Mouse (Mus musculus): ENCODE data around the gene Acad12. TPM values are rescaled to one million over a fixed set of nuclear protein-coding genes. Genes with fewer than 3 reads are reported as not detected.

Acad12 gene
- polyA plus RNA-seq, 1 experiment from 2014 or later: 1.7 TPM

- peak within 1 kb of the TSS; percentile 99 for H3K4me2 ChIP-seq
- H3K4me3 ChIP-seq (replicated peaks): peak within 1 kb of the TSS; percentile 72
- H3K27ac ChIP-seq (replicated peaks): peak within 1 kb of the TSS; percentile 84
- H3K9me3 ChIP-seq (replicated peaks): no peaks in the 10 kb centered on the region
- peak; percentile 89 for ATAC-seq (ENCODE audit: low FRiP score)
- no peaks in the 10 kb centered on the region for H3K36me3 ChIP-seq
- H3K4me1 ChIP-seq: peaks cover 38% of the 10 kb centered on the region
- H3K27me3 ChIP-seq (replicated peaks): 0 out of 2 replicates have a peak, but pooled peaks cover 2% of the 10 kb centered on the region
- 2% methylated on average over 47 of the region's 47 CpGs for WGBS
- H3K9ac ChIP-seq (replicated peaks): peak within 1 kb of the TSS; percentile 79
These were observed 25.0 kb downstream of the Acad12 start, which contains the start of gene Aldh2 for GRCm38 (mm10) chr5:121593451-121594401. TSS of gene Aldh2 (minus strand) at chr5:121593824.

GRCm38 (mm10) chr5:121592816-121593407, 25.8 kb downstream of the Acad12 start:
- Histone ChIP-seq H3K27ac (replicated peaks) (peak overlapping the region; percentile 84), H3K4me1 (peaks cover 38% of the 10 kb centered on the region), H3K4me2 (peak overlapping the region; percentile 99), H3K4me3 (replicated peaks) (peak overlapping the region; percentile 72), H3K27me3 (replicated peaks) (0 out of 2 replicates have a peak, but pooled peaks cover 2% of the 10 kb centered on the region), H3K36me3 (no peaks in the 10 kb centered on the region), H3K9me3 (replicated peaks) (no peaks in the 10 kb centered on the region), H3K9ac (replicated peaks) (peak overlapping the region; percentile 79)
- 4% methylated on average over 33 of the region's 33 CpGs for WGBS
- peak; percentile 32; the same call in 1 of the 2 replicates for ATAC-seq (ENCODE audit: low FRiP score)

GRCm38 (mm10) chr5:121592064-121592815, 26.5 kb downstream of the Acad12 start:
- no peak for ATAC-seq (ENCODE audit: low FRiP score)
- Histone ChIP-seq H3K4me1 (peaks cover 38% of the 10 kb centered on the region), H3K9ac (replicated peaks) (no peak overlapping the region), H3K4me2 (peak overlapping the region; percentile 99), H3K27ac (replicated peaks) (no peak overlapping the region), H3K9me3 (replicated peaks) (no peaks in the 10 kb centered on the region), H3K27me3 (replicated peaks) (0 out of 2 replicates have a peak, but pooled peaks cover 2% of the 10 kb centered on the region), H3K4me3 (replicated peaks) (peak overlapping the region; percentile 72), H3K36me3 (no peaks in the 10 kb centered on the region)
- WGBS: 69% methylated on average over 11 of the region's 11 CpGs

GRCm38 (mm10) chr5:121591417-121592063, 27.2 kb downstream of the Acad12 start:
- no peaks in the 10 kb centered on the region for H3K36me3 ChIP-seq
- no peak overlapping the region for H3K4me3 ChIP-seq (replicated peaks)
- H3K4me2 ChIP-seq: peak overlapping the region; percentile 15
- H3K9me3 ChIP-seq (replicated peaks): no peaks in the 10 kb centered on the region
- WGBS: 71% methylated on average over 11 of the region's 11 CpGs
- H3K27ac ChIP-seq (replicated peaks): no peak overlapping the region
- H3K4me1 ChIP-seq: peaks cover 39% of the 10 kb centered on the region
- H3K9ac ChIP-seq (replicated peaks): no peak overlapping the region; the same call in 1 of the 2 replicates
- 0 out of 2 replicates have a peak, but pooled peaks cover 2% of the 10 kb centered on the region for H3K27me3 ChIP-seq (replicated peaks)
- ATAC-seq (ENCODE audit: low FRiP score): no peak

- H3K36me3 ChIP-seq: no peaks in the 10 kb centered on the region
- 92% methylated on average over 6 of the region's 6 CpGs for WGBS
- ATAC-seq (ENCODE audit: low FRiP score): no peak
These were observed 28.8 kb downstream of the Acad12 start for GRCm38 (mm10) chr5:121589928-121590327.

GRCm38 (mm10) chr5:121586400-121587039, 32.2 kb downstream of the Acad12 start:
- no peak overlapping the region for H3K4me2 ChIP-seq
- ATAC-seq (ENCODE audit: low FRiP score): no peak
- H3K9me3 ChIP-seq (replicated peaks): no peaks in the 10 kb centered on the region
- H3K27ac ChIP-seq (replicated peaks): no peak overlapping the region
- H3K36me3 ChIP-seq: no peaks in the 10 kb centered on the region
- H3K27me3 ChIP-seq (replicated peaks): no peaks in the 10 kb centered on the region
- H3K9ac ChIP-seq (replicated peaks): no peak overlapping the region
- H3K4me3 ChIP-seq (replicated peaks): no peak overlapping the region
- WGBS: 82% methylated on average over 6 of the region's 6 CpGs
- peaks cover 10% of the 10 kb centered on the region for H3K4me1 ChIP-seq

More at GRCm38 (mm10) chr5:121589928-121590327, 28.8 kb downstream of the Acad12 start:
- Histone ChIP-seq H3K9me3 (replicated peaks) (no peaks in the 10 kb centered on the region), H3K9ac (replicated peaks) (no peak overlapping the region), H3K4me3 (replicated peaks) (no peak overlapping the region), H3K4me2 (no peak overlapping the region), H3K27me3 (replicated peaks) (no peaks in the 10 kb centered on the region), H3K4me1 (peaks cover 42% of the 10 kb centered on the region), H3K27ac (replicated peaks) (no peak overlapping the region)

- H3K9me3 ChIP-seq (replicated peaks): no peaks in the 10 kb centered on the region
- H3K9ac ChIP-seq (replicated peaks): no peak overlapping the region
- no peaks in the 10 kb centered on the region for H3K27me3 ChIP-seq (replicated peaks)
- H3K4me1 ChIP-seq: peaks cover 4% of the 10 kb centered on the region
- no peak overlapping the region for H3K4me3 ChIP-seq (replicated peaks)
- no peak overlapping the region for H3K27ac ChIP-seq (replicated peaks)
- no peak overlapping the region for H3K4me2 ChIP-seq
- no peak for ATAC-seq (ENCODE audit: low FRiP score)
- 87% methylated on average over 5 of the region's 5 CpGs for WGBS
- H3K36me3 ChIP-seq: no peaks in the 10 kb centered on the region
These were observed 33.0 kb downstream of the Acad12 start for GRCm38 (mm10) chr5:121585699-121586098.

DNA sequence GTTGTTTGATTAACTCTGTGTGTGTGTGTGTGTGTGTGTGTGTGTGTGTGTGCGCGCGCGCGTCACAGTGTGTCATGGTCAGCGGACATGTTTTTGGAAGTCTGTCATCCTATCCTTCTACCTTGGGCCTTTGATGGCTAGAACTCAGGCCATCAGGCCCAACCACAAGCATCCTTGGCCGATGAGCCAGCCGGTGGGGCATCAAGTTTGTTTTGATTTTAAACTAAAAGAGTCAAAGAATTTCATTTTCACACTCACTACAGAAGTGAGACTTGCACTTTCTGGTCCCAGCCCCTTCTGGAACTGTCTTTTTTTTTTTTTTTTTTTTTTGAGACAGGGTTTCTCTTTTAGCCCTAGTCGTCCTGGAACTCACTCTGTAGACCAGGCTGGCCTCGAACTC, 33.7 kb downstream of the Acad12 start:
- Histone ChIP-seq H3K4me2 (no peak overlapping the region), H3K36me3 (peaks cover 5% of the 10 kb centered on the region; the same call in 1 of the 2 replicates), H3K4me1 (peaks cover 4% of the 10 kb centered on the region), H3K27me3 (replicated peaks) (no peaks in the 10 kb centered on the region), H3K9me3 (replicated peaks) (no peaks in the 10 kb centered on the region), H3K4me3 (replicated peaks) (no peak overlapping the region), H3K9ac (replicated peaks) (no peak overlapping the region), H3K27ac (replicated peaks) (no peak overlapping the region)
- ATAC-seq (ENCODE audit: low FRiP score): no peak
- 96% methylated on average over 10 of the region's 10 CpGs for WGBS

DNA sequence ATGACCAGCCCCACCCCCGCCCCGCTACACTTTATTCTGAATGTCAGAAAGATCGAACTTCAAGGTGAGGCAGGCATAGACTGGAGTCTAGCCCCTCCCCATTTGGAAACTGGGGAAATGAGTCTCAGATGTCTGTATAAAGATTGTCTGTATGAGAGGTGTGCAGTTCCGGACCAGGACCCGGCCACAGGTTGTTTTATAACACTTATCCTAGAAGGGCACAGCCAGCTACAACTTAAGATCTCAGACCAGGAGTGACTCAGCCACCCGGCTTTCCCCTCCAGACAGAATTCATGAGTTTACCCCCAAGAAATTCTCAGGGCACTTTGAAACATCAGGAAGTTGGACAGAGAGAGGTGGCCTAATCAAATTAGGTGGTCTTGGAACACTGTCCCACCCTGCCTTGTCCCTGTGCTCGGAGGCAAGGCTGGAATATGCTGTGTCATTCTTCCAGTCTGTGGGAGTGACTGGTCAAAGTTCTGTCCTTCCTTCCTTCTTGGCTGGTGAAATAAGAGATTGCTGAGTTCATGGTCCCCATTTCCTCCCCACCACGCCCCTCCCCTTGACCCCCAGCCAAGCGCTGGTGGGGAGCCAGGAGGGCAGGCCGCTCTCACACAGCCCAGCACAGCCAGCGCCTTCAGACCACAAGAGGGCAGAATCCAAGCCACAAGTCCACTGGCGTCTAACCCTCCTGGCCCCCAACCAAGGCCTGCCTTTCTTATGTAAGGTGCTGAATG, 34.8 kb downstream of the Acad12 start:
- Histone ChIP-seq H3K4me3 (replicated peaks) (no peak overlapping the region), H3K9me3 (replicated peaks) (no peaks in the 10 kb centered on the region), H3K36me3 (peaks cover 15% of the 10 kb centered on the region), H3K4me1 (peaks cover 4% of the 10 kb centered on the region), H3K27me3 (replicated peaks) (no peaks in the 10 kb centered on the region), H3K27ac (replicated peaks) (0 out of 2 replicates have a peak overlapping the region, but pooled peaks have one; percentile 29), H3K4me2 (no peak overlapping the region), H3K9ac (replicated peaks) (no peak overlapping the region)
- no peak for ATAC-seq (ENCODE audit: low FRiP score)
- 54% methylated on average over 12 of the region's 12 CpGs for WGBS

DNA sequence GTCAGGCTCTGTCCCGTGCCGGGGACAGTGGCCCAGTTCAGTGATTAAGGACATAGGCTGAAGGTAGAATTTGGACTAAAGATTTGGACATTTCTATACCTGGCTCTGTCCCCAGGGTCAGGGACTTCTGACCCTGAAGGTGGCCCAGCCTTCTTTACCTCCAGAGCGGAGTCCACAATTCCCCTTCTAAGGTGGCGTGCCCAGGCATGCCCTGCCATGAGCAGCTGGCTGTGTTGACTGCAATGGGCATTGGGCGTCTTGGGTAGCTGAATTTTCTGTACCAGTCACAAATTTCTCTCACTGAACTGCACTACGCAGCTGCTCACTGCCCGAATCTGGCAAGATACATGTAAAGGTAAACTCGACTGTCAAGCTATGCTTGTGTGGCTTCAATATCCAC, 36.8 kb downstream of the Acad12 start:
- H3K4me3 ChIP-seq (replicated peaks): no peak overlapping the region
- H3K27me3 ChIP-seq (replicated peaks): no peaks in the 10 kb centered on the region
- H3K9ac ChIP-seq (replicated peaks): no peak overlapping the region
- 93% methylated on average over 8 of the region's 8 CpGs for whole genome bisulfite sequencing
- peaks cover 27% of the 10 kb centered on the region for H3K36me3 ChIP-seq
- no peak overlapping the region for H3K4me2 ChIP-seq
- H3K27ac ChIP-seq (replicated peaks): no peak overlapping the region
- H3K9me3 ChIP-seq (replicated peaks): no peaks in the 10 kb centered on the region
- no peak for ATAC-seq (ENCODE audit: low FRiP score)
- H3K4me1 ChIP-seq: peaks cover 4% of the 10 kb centered on the region

All from neural tube, embryonic 15.5 days (tissue).